Mouse (Mus musculus): ENCODE measurements around the gene Itgb5.

Gene Itgb5

GRCm38 (mm10) chr16:33832057-33832456 is 2.6 kb downstream of the Itgb5 start:
- no peak for DNase-seq (ENCODE audit: low spot score)

DNA sequence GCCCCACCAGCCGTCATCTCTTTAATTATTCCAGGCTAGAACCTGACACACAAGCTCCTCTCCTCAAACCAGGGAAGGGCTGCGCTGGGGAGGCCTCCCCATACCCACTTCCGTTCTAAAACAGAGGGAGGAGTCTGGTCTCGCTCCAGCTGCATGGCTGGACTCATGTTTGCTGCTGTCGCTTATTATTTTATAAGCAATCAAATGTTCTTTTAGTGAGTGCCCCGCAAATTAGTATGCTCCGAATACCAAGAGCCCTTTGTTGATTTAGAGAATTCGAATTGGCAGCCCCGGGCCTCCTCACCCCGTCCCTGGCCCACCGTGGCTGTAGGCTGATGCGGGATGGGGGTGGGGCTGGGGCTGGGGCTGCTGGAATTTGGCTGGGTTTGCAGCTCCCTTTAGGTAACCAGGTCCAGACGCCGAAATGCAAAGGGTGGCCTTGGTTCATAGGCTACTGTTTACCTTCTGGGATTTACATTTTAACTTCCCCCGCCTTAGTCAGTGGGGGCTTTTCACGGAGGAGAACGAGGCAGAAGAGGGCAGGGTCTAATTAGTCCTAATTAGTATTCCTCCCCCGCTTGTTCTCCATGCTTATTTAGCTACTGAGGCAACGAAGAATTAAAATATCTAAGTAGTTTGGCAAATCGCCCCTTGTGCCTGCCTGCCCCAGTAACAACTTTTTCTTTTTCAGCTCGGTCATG is 3.4 kb downstream of the Itgb5 start:
- DNase-seq (ENCODE audit: low spot score): peak; percentile 11

DNA sequence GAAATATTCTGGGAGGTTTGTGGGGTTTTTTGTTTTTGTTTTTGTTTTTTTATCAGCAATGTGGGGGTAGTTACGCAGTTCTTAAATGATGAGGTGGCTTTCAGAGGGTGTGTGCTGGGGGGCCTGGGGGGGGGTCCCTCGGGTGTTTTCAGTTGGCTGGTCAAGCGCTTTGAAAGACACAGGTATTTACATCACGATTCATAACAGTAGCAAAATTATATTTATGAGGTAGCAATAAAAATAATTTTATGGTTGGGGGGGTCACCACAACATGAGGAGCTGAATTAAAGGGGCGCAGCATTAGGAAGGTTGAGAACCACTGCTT is 3.9 kb downstream of the Itgb5 start:
- no peak for DNase-seq (ENCODE audit: low spot score)

DNA sequence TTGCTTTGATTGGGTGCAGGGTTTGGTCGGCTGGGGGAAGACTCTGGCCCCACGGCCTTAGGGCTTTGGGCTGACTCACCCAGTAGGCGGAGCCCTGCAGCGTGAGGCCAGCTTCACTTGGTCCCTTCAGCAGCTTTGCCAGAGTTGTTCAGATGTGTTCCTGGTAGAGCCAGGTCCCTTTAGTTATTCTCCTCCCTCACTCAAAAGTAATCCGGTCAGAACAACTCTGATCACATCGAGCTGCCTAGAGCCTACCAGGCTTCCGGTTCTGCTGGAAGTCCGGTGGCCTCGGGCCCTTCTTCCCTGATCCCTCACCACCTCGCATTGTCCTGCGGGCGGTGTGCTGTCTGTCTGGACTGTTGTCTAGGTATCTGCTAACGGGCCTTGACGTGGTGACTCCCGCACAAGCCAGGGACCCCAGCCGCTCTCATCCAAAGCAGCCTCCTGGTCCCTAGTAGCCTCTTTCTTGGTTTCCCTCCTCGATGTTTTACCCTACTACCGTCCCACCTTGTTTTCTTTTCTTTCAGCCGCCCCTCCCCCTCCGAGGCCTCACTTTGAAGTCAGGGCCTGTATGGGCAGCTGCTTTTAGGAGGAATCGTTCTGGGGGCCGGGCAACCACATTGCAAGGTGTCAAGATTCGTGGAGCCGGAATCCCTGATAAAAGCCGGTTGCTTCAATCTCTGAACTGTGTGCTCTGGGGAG is 4.5 kb downstream of the Itgb5 start:
- no peak for DNase-seq (ENCODE audit: low spot score)

DNA sequence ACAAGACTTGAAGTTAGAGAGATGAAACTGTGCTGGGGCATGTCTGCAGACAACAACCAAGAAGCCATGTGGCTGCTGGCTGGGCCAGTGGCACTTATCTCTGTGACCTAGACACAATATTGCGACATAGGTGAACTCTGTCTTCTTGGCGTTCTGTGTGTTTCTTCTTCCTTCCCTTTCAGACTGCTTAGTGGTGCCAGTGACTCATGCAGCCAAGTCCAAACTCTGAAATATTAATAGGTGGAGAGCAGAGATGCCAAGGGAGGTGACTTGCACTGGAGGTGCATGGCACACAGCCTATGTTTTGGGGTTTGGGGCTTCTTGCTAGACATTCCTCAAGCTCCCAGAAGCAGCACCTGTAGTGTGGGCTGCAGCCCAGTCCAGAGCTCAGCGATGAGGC is 7.2 kb downstream of the Itgb5 start:
- DNase-seq (ENCODE audit: low spot score): no peak

DNA sequence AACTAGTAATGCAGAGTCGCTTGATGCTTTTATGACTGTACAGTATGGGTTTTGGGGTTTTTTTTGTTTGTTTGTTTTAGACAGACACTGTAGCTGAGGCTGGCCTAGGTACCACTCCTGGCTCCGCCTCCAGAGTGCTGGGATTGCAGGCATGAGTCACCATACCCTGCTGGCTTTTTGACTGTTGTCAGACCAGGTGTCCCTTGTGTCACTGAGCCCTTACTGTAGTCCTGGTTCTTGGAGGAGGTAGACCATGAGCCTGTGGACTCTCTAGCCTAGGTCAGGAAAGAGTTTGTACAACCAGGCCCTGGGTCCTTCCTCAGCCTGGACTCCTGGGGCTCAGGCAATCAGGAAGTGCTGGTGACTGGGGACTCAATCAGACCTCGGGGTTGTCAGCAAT is 7.7 kb downstream of the Itgb5 start:
- no peak for DNase-seq (ENCODE audit: low spot score)

DNA sequence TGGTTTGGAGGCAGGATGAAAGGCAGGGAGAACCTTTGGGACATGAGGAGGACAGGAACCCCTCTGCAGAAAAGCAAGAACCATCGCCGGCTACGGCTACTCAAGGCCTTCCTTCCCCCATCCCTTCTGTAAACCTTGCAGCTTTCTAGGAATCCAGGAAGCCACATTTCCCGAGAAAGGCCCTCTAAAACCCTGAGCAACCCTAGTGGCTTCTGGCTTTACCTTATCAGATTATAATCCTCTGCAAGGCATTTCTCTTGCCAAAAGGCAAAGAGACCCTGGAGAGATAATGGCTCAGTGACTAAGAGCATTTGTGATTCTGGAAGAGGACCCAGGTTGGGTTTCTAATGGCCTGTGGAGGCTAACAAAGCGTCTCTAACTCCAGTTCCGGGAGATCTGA is 11.2 kb downstream of the Itgb5 start:
- no peak for DNase-seq (ENCODE audit: low spot score)

- DNase-seq (ENCODE audit: low spot score): no peak
These were observed 12.8 kb downstream of the Itgb5 start for GRCm38 (mm10) chr16:33842081-33842880.

DNA sequence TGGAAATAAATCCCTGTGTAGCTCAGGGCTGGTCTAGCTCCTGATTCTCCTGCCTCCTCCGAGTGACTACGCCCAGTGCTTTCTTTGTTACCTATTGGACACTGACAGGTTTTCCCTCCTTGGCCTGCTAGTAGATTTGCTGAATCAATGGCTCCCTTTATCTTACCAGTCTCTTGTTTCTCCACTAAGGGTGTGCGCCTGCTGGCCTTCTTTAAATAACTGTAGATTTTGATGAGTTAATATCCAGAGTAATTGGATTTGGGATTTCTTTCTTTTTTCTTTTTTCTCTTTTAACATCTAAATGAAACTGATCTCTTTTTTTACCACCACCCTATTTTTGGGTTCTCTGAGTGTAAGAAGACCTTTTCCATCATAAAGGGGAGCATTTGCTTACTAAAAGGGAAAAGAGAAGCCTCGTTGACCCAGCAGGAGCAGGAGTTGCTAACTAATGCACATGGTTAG is 14.7 kb downstream of the Itgb5 start:
- no peak for DNase-seq (ENCODE audit: low spot score)

- no peak for DNase-seq (ENCODE audit: low spot score)
These were observed 15.4 kb downstream of the Itgb5 start for GRCm38 (mm10) chr16:33844866-33845265.

DNA sequence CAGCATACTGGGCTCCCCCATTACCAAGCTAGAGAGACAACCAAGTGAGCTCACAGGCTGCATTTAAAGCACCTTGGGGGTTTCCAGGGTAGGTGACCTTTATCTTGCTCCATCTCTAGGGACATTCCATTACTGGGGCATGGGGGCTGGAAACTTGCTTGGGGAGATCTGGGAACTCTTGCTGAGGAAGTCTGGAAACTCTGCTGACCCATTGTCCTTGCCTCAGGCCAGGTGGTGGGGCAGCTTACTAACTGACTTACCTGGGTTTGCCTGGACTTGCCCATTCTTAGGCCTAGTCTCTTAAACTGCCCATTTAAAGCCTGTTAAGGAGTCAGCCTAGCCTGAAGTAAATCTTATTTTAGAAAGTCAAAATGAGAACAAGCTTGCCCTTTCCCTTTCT is 23.8 kb downstream of the Itgb5 start:
- no peak for DNase-seq (ENCODE audit: low spot score)

DNA sequence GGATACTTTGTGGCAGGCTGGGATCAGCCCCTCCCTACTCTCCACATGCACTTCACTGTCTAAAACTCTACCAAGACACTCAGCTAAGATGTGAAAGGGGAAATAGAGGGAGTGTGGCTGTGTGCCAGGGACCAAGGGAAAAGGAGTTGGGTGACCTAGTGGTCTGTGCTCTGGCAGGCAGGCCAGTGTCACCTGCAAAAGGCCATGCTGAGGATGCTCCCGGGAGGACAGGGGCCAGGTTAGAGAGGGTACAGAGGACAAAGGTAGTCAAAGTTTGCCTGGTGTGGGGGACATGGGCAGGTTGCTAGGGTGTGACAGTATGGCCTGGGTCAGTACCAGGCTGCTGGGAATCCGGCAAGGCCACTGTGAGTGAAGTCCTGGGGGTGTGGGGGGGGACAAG is 29.3 kb downstream of the Itgb5 start:
- DNase-seq (ENCODE audit: low spot score): no peak

DNA sequence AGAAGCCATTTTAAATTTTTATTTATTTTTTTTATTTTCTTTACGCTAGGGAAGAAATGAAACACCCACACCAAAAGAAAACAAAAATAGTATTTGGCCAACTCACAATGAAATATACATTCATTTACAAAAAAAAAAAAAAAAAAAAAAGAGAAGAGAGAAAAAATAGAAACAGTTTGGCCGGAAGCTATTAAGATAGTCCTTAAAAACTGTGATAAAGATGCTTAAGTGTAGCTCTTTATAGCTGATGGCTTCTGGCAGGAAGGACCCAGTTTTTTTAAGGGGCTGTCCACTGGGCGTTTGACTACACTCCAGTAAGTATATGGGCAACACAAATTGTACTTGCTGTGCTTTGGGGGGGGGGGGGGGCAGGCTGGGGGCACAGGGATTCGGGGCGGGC is 29.9 kb downstream of the Itgb5 start:
- no peak for DNase-seq (ENCODE audit: low spot score)

- no peak for DNase-seq (ENCODE audit: low spot score)
These were observed 30.7 kb downstream of the Itgb5 start for GRCm38 (mm10) chr16:33859988-33860700.

DNA sequence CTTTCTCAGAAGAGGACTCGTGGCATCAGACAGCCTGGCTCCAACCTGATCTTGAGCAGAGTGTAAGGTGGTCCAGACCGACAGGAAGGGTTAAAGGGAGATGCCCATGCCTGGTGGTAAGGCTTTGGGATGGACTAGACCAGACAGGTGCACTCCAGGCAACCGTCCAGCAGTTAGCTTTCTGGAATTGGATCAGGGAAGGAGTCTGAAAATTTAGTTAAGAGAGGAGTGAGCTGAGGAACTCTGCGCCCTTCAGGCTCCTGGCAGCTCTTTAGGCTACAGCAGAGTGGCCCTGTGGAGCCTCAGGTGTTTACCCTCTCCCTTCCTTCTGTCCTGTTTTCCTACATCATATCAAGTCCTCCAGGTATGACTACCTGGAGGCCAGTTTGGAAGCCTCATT is 32.9 kb downstream of the Itgb5 start:
- no peak for DNase-seq (ENCODE audit: low spot score)

- DNase-seq (ENCODE audit: low spot score): no peak
These were observed 33.8 kb downstream of the Itgb5 start for GRCm38 (mm10) chr16:33863208-33863751.

GRCm38 (mm10) chr16:33870224-33870785 is 40.8 kb downstream of the Itgb5 start:
- no peak for DNase-seq (ENCODE audit: low spot score)

DNA sequence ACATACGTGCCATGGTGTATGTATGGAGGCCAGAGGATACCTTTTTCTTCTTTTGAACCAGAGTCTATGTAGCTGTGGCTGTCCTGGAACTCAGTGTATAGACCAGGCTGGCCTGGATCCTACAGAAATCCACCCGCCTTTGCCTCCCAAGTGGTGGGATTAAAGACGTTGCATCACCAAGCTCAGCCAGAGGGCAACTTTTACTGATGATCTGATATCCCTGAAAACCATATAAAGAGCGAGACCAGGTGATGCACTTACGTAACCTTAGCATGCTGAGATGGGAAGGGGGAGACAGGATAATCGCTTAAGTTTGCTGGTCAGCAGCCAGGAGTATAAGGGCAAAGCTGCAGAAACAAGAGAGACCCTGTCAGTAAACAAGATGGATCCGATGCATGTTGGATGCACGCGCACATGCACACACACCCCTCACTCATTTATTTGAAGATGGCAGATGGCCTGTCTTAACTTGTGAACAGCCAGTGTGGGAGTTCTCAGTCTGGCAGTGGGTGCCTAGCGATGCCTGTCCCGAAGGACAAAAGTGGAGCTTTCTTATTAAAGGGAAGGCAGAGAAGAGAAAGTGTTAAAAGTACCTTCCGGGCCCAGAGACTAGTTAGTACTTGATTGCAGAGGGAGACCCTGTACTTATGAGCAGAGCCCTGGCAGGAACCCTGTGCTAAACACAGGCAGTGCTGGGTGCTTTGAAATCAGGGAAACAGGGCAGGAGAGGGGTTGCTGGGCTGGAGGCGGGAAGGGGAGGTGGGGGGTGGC is 41.7 kb downstream of the Itgb5 start:
- DNase-seq (ENCODE audit: low spot score): no peak

DNA sequence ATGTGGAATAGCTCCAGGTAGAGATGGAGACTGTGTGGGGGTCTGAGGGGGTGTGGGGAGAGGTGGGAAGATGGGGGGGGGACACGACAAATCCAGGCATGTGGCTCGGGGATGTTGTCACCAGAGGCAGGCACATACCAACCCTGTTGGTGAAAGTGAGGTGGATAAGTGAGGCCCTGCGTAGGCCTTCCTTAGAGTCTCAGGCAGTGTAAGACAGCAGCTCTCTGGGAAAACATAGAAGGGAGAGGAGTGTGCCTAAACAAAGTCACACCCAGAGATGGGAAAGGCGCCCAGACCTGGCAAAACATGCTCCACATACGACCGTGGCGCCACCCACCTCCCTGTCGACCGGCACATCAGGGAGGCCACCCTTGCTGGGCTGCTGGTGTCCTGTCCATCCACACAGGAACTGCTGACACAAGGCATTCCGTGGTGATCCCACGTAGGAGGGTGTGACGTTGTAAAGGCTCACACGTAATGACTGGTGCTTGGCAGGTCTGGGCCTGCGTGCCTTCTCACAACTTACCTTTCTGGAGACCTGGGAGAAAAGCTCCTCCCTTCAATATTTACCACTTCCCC is 42.5 kb downstream of the Itgb5 start:
- no peak for DNase-seq (ENCODE audit: low spot score)

DNA sequence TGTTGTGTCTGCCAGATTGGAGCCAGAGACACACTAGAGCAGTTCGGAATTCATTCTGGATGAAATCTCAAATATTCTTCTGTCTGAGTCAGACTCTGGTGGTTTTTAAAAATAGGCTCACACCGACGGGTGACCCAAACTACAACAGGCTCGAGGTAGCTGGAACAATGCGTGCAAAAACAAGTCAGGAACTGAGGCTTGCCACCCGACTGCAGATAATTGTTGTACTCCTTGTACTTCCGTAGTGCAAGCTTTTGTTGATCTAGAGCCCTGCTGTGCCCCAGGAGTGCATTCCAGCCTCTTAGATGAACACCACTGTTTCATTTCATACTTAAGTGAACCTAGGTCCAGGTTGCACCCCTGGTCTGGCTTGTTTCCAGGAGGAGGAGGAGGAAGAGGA is 43.8 kb downstream of the Itgb5 start:
- DNase-seq (ENCODE audit: low spot score): no peak

Measured in T-cell, adult 2 months (primary cell).